Mouse (Mus musculus) midbrain, embryonic 13.5 days (tissue): ENCODE data around the gene Prkcg. TPM values are rescaled to one million over a fixed set of nuclear protein-coding genes. Genes with fewer than 3 reads are reported as not detected.

Experiments
- ATAC-seq: fragments of 200-750 bp; cut with Nextera tagmentation; 2 replicates; pipeline ENCODE4 v1.8.0; 2017; ENCODE audit warnings: mild to moderate bottlenecking, moderate TSS enrichment, moderate library complexity
- H3K27ac ChIP-seq: fragments of 300-500 bp; sonication (generic); 2 replicates; pipeline ENCODE4 v1.5.1; 2015; ENCODE audit warnings: inconsistent platforms, mild to moderate bottlenecking, moderate library complexity
- H3K27me3 ChIP-seq: fragments of 300-500 bp; sonication (generic); 2 replicates; pipeline ENCODE4 v1.6.1; 2015; ENCODE audit warnings: mild to moderate bottlenecking, inconsistent platforms
- H3K36me3 ChIP-seq: fragments of 300-500 bp; sonication (generic); 2 replicates; pipeline ENCODE4 v1.6.1; 2015; ENCODE audit warnings: mild to moderate bottlenecking, inconsistent platforms
- H3K4me1 ChIP-seq: fragments of 300-500 bp; sonication (generic); replicated peaks from 2 replicates; pipeline ENCODE4 v1.6.1; 2015; ENCODE audit warnings: inconsistent platforms
- H3K4me2 ChIP-seq: fragments of 300-500 bp; sonication (generic); replicated peaks from 2 replicates; pipeline ENCODE4 v1.6.1; 2015; ENCODE audit warnings: moderate library complexity, mild to moderate bottlenecking, inconsistent platforms
- H3K4me3 ChIP-seq: fragments of 300-500 bp; sonication (generic); replicated peaks from 2 replicates; pipeline ENCODE4 v1.5.1; 2015; ENCODE audit warnings: mild to moderate bottlenecking, inconsistent platforms
- H3K9ac ChIP-seq: fragments of 300-500 bp; sonication (generic); replicated peaks from 2 replicates; pipeline ENCODE4 v1.6.1; 2015; ENCODE audit warnings: mild to moderate bottlenecking, inconsistent platforms
- H3K9me3 ChIP-seq: fragments of 300-500 bp; sonication (generic); 2 replicates; pipeline ENCODE4 v1.6.1; 2016; ENCODE audit warnings: mild to moderate bottlenecking, inconsistent platforms
- WGBS: fragments of 180-500 bp; shearing (Covaris S2); methylation state at CpG from one replicate; pipeline ENCODE4 v1.1.7; 2015; 5-methylcytosine and 5-hydroxymethylcytosine counted together
- polyA plus RNA-seq: library from polyadenylated mRNA; unstranded; fragments of >200 nt; fragmentation: Nextera tagmentation; extraction: Ambion mirVana; gene quantifications from 2 replicates; pipeline ENCODE4 v1.2.1, GENCODE M21; 2015

Gene Prkcg
- polyA plus RNA-seq, 1 experiment from 2014 or later = 0.66 TPM

DNA sequence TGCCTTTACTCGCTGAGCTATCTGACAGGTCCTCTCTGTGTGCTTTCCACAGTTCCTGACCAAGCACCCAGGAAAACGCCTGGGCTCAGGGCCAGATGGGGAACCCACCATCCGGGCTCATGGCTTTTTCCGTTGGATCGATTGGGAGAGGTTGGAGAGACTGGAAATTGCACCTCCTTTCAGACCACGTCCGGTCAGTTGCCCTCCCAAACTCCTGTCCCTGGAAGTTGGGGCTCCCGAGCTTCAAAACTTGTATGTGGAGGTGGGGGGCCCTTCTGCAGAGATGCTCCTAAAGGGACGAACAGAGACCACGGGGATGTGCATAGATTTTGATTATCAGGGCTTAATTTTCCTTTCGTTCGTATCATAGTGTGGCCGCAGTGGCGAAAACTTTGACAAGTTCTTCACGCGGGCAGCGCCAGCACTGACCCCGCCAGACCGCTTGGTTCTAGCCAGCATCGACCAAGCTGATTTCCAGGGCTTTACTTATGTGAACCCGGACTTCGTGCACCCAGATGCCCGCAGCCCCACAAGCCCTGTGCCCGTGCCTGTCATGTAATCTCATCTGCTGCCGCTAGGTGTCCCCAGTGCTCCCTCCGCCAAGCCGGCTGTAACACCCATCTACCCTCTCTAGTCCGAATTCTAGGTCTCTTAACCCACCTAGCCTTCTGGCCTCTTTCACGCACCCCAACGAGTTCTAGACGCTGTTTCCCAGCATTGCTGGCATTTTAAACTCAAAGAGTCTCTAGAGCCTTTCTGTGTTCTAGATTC, 41.0 kb downstream of the Prkcg start:
- 23% methylated on average over 31 of the region's 31 CpGs for whole genome bisulfite sequencing
- Histone ChIP-seq H3K4me2 (peak overlapping the region; percentile 37), H3K36me3 (no peaks in the 10 kb centered on the region), H3K4me3 (0 out of 2 replicates have a peak overlapping the region, but pooled peaks have one; percentile 14), H3K27ac (no peak overlapping the region), H3K4me1 (peaks cover 27% of the 10 kb centered on the region), H3K27me3 (peaks cover 17% of the 10 kb centered on the region), H3K9me3 (no peaks in the 10 kb centered on the region), H3K9ac (no peak overlapping the region)
- ATAC-seq = peak; percentile 25

DNA sequence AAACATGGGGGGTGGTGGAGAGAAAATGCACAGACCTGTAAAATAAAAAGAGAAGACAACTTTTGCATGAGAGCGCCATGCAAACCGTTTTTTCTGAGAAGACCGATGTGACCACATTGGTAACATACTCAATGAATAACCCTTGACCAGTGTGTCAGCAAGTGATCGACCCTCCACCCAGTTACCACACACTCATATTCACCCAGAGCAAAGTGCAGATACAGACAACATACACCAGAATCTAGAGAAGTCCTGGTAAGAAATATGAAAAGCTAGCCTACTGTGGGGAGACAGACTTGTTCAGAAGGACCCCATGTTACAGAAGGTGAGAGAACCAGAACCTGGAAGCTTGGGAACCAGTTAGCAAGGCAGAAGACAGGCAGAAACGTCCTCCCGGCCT, 42.2 kb downstream of the Prkcg start:
- no peaks in the 10 kb centered on the region for H3K36me3 ChIP-seq
- H3K4me1 ChIP-seq = peaks cover 31% of the 10 kb centered on the region
- H3K27ac ChIP-seq = no peak overlapping the region
- peaks cover 17% of the 10 kb centered on the region for H3K27me3 ChIP-seq
- peak overlapping the region; percentile 60 for H3K4me3 ChIP-seq
- peak; percentile 12 for ATAC-seq
- H3K9me3 ChIP-seq = no peaks in the 10 kb centered on the region
- peak overlapping the region; percentile 71 for H3K4me2 ChIP-seq
- 51% methylated on average over 6 of the region's 6 CpGs for WGBS
- H3K9ac ChIP-seq = no peak overlapping the region; the same call in 1 of the 2 replicates

DNA sequence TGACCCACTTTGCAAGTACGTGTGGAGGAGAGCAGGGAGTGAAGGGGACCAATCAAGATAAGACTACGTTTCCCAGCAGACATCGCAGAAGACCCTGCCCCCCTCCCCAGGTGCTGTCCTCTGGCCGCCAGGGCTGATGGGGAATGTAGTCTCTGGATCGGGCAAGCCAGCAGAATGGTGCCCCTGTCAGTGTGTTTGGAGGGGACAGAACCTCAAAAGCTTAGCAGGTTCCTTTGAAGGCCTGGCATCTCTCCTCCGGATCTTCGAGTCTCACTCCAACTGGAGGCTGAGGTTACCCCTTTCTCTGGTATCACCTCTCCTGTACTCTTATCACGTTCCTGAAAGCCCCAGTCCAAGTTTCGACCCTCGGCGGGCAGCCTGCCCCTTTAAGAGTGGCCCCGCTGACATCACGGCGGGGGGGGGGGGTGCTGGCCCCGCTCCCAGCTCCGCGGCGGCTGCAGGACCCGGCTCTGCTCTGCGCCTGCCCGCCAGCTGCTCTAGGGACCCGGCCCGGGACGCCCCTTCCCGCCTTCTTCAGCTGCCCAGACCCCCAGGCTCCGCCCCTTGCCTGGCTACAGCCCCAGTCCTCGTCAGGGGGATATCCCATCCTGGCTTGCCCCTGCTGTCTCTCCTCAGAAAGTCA, 42.7 kb downstream of the Prkcg start:
- Histone ChIP-seq H3K4me3 (peak overlapping the region; percentile 60), H3K9ac (peak overlapping the region; percentile 83), H3K36me3 (no peaks in the 10 kb centered on the region), H3K27me3 (peaks cover 17% of the 10 kb centered on the region), H3K4me1 (peaks cover 31% of the 10 kb centered on the region), H3K27ac (peak overlapping the region; percentile 93), H3K9me3 (no peaks in the 10 kb centered on the region), H3K4me2 (peak overlapping the region; percentile 71)
- under 1% methylated on average over 26 of the region's 27 CpGs for WGBS
- peak; percentile 94 for ATAC-seq

DNA sequence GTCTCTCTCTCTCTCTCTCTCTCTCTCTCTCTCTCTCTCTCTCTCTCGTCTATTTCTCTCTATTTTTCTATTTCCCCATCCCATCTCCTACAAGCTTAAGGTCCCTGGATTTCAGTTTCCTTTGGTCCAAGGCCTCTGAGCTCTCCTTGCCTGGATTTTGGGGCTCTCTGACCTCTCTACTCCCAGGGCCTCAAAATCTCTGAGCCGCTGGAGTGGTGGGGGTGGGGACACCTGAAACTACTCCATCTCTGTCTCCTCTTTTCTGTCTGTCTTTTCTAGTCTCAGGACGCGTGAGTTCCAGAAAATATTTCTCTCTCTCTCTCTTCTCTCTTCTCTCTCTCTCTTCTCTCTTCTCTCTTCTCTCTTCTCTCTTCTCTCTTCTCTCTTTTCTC, 43.2 kb downstream of the Prkcg start:
- peak overlapping the region; percentile 83 for H3K9ac ChIP-seq
- peak; percentile 18 for ATAC-seq
- H3K36me3 ChIP-seq = no peaks in the 10 kb centered on the region
- H3K4me2 ChIP-seq = peak overlapping the region; percentile 71
- H3K27me3 ChIP-seq = peaks cover 17% of the 10 kb centered on the region
- WGBS = 0% methylated on average over 4 of the region's 4 CpGs
- peak overlapping the region; percentile 93 for H3K27ac ChIP-seq
- peak overlapping the region; percentile 60 for H3K4me3 ChIP-seq
- no peaks in the 10 kb centered on the region for H3K9me3 ChIP-seq
- H3K4me1 ChIP-seq = peaks cover 31% of the 10 kb centered on the region

DNA sequence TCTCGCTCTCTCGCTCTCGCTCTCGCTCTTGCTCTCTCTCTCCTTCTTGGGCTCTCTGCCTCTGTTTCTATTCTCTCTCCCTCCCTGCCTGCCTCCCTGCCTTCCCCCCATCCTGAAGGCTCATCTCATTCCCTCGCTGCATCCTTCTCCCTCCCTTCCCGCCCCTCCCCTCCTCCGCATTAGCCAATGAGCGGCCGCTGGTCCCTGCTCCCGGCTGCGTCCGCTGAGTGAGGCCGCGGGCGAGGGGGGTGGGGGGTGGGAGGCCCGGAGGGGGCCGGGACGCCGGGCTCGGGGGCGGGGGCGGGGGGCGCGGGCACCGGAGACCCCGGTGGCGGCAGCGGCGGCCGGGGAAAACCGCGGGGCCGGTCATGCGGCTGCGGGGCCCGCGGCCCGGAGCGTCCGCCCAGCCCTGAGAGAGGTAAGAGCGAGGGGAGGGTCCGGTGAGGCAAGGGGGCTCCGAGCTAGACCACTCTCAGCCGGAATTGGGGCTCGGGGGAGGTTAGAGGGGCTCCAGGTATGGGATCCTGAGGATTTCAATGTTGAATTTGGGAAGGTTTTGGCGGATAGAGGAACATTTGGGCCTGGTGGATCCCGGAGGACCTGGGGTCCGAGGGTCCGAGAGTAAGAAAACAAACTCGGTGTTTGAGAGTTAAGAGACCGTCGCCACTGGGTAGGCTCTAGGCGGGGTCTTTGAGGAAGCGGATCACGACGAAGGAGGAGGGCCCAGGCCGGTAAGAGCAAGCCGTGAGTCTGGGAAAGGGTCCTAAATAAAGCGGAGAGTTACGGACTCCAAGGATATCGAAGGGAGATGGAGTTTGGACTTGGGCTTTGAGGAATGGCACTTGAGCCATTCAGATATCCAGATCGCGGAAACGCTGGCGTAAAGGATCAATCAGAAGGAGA, 43.9 kb downstream of the Prkcg start, which contains the start of gene Cacng7:
TSS of gene Cacng7 (plus strand) at position 337 of the 903 bp plus-strand sequence.
- WGBS = under 1% methylated on average over 64 of the region's 65 CpGs
- peak within 1 kb of the TSS; percentile 83 for H3K9ac ChIP-seq
- H3K4me3 ChIP-seq = peak within 1 kb of the TSS; percentile 60
- no peaks in the 10 kb centered on the region for H3K9me3 ChIP-seq
- ATAC-seq = peak; percentile 65
- peaks cover 31% of the 10 kb centered on the region for H3K4me1 ChIP-seq
- H3K27me3 ChIP-seq = peaks cover 17% of the 10 kb centered on the region
- H3K4me2 ChIP-seq = peak within 1 kb of the TSS; percentile 71
- peak within 1 kb of the TSS; percentile 93 for H3K27ac ChIP-seq
- no peaks in the 10 kb centered on the region for H3K36me3 ChIP-seq

GRCm38 (mm10) chr7:3333542-3333941, 44.6 kb downstream of the Prkcg start:
- H3K27me3 ChIP-seq = peaks cover 17% of the 10 kb centered on the region
- peak overlapping the region; percentile 93; the same call in 1 of the 2 replicates for H3K27ac ChIP-seq
- H3K36me3 ChIP-seq = peaks cover 7% of the 10 kb centered on the region
- WGBS = 3% methylated on average over 5 of the region's 5 CpGs
- H3K4me3 ChIP-seq = peak overlapping the region; percentile 60
- peak overlapping the region; percentile 71 for H3K4me2 ChIP-seq
- no peaks in the 10 kb centered on the region for H3K9me3 ChIP-seq
- H3K9ac ChIP-seq = peak overlapping the region; percentile 83
- ATAC-seq = no peak
- H3K4me1 ChIP-seq = peaks cover 31% of the 10 kb centered on the region

GRCm38 (mm10) chr7:3336412-3336811, 47.4 kb downstream of the Prkcg start:
- H3K9ac ChIP-seq = no peak overlapping the region
- H3K27me3 ChIP-seq = no peaks in the 10 kb centered on the region
- ATAC-seq = no peak

DNA sequence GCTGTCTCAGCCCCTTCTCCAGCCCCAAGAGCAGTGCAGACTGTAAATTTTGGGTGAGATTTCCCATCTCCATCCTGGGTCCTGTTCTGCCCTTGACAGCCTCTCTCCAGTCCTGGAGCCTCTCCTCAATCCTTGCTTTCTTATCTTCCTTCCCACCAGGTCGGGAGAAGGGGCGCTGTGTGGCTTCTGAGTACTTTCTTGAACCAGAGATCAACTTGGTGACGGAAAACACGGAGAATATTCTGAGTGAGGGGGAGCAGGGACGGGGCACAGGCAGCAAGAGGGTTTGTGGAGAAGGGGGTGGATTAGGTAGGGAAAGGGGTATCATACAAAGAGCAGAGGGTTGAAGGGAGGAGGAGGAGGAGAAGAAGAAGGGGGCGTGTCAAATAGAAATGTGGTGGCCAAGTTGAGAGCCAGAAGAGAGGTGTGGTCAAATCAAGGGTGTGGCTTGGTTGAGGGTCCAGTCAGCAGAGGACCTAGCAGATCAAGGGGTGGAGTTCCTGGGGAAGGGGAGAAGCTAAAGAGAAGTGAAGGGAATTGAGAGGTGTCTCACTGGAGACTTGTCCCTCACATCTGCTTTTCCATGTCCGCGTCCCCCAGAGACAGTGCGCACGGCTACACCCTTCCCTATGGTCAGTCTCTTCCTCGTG, 49.4 kb downstream of the Prkcg start:
- Histone ChIP-seq H3K27me3 (no peaks in the 10 kb centered on the region), H3K4me3 (no peak overlapping the region), H3K4me1 (peaks cover 15% of the 10 kb centered on the region), H3K4me2 (no peak overlapping the region), H3K9me3 (no peaks in the 10 kb centered on the region), H3K27ac (no peak overlapping the region), H3K9ac (no peak overlapping the region), H3K36me3 (peaks cover 49% of the 10 kb centered on the region)
- no peak for ATAC-seq
- 85% methylated on average over 11 of the region's 11 CpGs for WGBS

More at GRCm38 (mm10) chr7:3336412-3336811, 47.4 kb downstream of the Prkcg start:
- Histone ChIP-seq H3K36me3 (peaks cover 31% of the 10 kb centered on the region), H3K27ac (no peak overlapping the region), H3K4me1 (peaks cover 20% of the 10 kb centered on the region), H3K9me3 (no peaks in the 10 kb centered on the region), H3K4me3 (no peak overlapping the region), H3K4me2 (no peak overlapping the region)
- 66% methylated on average over 17 of the region's 17 CpGs for WGBS

GRCm38 (mm10) chr7:3339010-3339409, 50.0 kb downstream of the Prkcg start:
- H3K9ac ChIP-seq = no peak overlapping the region
- 93% methylated on average over 11 of the region's 11 CpGs for WGBS
- peaks cover 9% of the 10 kb centered on the region for H3K4me1 ChIP-seq
- no peak overlapping the region for H3K27ac ChIP-seq
- ATAC-seq = no peak
- no peaks in the 10 kb centered on the region for H3K9me3 ChIP-seq
- no peak overlapping the region for H3K4me3 ChIP-seq
- no peak overlapping the region for H3K4me2 ChIP-seq
- H3K36me3 ChIP-seq = peaks cover 55% of the 10 kb centered on the region
- H3K27me3 ChIP-seq = no peaks in the 10 kb centered on the region

GRCm38 (mm10) chr7:3343861-3344260, 54.9 kb downstream of the Prkcg start:
- Histone ChIP-seq H3K27ac (no peak overlapping the region), H3K36me3 (peaks cover 88% of the 10 kb centered on the region), H3K9ac (no peak overlapping the region), H3K4me3 (no peak overlapping the region), H3K4me1 (peaks cover 7% of the 10 kb centered on the region), H3K27me3 (0 out of 2 replicates have a peak, but pooled peaks cover 3% of the 10 kb centered on the region), H3K9me3 (no peaks in the 10 kb centered on the region), H3K4me2 (no peak overlapping the region)
- ATAC-seq = no peak
- WGBS = 94% methylated on average over 3 of the region's 3 CpGs

DNA sequence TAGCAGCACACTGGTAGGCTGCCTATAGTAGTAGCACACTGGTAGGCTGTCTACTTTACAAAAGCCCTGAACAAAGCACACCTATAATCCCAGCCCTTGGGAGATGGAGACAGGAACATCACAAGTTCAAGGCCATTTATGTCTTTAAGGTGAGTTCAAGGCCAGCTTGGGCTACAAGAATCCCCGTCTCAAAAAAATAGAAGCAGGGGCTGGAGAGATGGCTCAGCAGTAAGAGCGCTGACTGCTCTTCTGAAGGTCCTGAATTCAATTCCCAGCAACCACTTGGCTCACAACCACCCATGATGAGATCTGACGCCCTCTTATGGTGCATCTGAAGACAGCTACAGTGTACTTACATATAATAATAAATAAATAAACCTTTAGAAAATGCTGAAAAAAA, 56.3 kb downstream of the Prkcg start:
- no peak overlapping the region for H3K27ac ChIP-seq
- no peak overlapping the region for H3K9ac ChIP-seq
- WGBS = 94% methylated on average over 3 of the region's 3 CpGs
- 0 out of 2 replicates have a peak, but pooled peaks cover 3% of the 10 kb centered on the region for H3K27me3 ChIP-seq
- peaks cover 7% of the 10 kb centered on the region for H3K4me1 ChIP-seq
- no peak for ATAC-seq
- H3K4me2 ChIP-seq = no peak overlapping the region
- H3K4me3 ChIP-seq = no peak overlapping the region
- peaks cover 92% of the 10 kb centered on the region for H3K36me3 ChIP-seq
- no peaks in the 10 kb centered on the region for H3K9me3 ChIP-seq
